Mouse (Mus musculus): ENCODE data around the gene Gm21983. TPM values are rescaled to one million over a fixed set of nuclear protein-coding genes. Genes with fewer than 3 reads are reported as not detected.
A peak's percentile ranks its signal among the peaks of the same experiment; 100 is the strongest.

Gene Gm21983
- total and polyA plus RNA-seq, 2 experiments from 2014 or later = not detected

GRCm38 (mm10) chr7:27203730-27204449 lies 23.0 kb upstream of the Gm21983 start:
- no peak overlapping the region for H3K4me2 ChIP-seq (ENCODE audit: low read depth, low read length)
- no peak for DNase-seq (ENCODE audit: low spot score)
- H3K27ac ChIP-seq (ENCODE audit: low read depth) = no peak overlapping the region
- TF ChIP-seq EP300 (IDR thresholded peaks at IDR 0.05; ENCODE audit: low read depth) (no peak), CTCF (IDR thresholded peaks at IDR 0.05; ENCODE audit: low read depth) (no peak)
- no peak for ATAC-seq (ENCODE audit: insufficient read depth, low read depth)
- no peak overlapping the region for H3K4me3 ChIP-seq (ENCODE audit: low read depth, low read length)
- H3K9me3 ChIP-seq (replicated peaks; ENCODE audit: control insufficient read depth, low read length) = no peaks in the 10 kb centered on the region
- no peak overlapping the region for H3K9ac ChIP-seq (replicated peaks; ENCODE audit: low read depth, low read length)
- WGBS = 94% methylated on average over 8 of the region's 8 CpGs
- H3K36me3 ChIP-seq (replicated peaks; ENCODE audit: control insufficient read depth, insufficient read depth, low read length) = peaks cover 44% of the 10 kb centered on the region
- H3K4me1 ChIP-seq (ENCODE audit: control insufficient read depth, insufficient read depth) = no peaks in the 10 kb centered on the region
- H3K27me3 ChIP-seq (ENCODE audit: control insufficient read depth, insufficient read depth, low read length) = no peaks in the 10 kb centered on the region

- TF ChIP-seq EP300 (IDR thresholded peaks at IDR 0.05; ENCODE audit: low read depth) (no peak), CTCF (IDR thresholded peaks at IDR 0.05; ENCODE audit: low read depth) (no peak)
- Histone ChIP-seq H3K9ac (replicated peaks; ENCODE audit: low read depth, low read length) (no peak overlapping the region), H3K27me3 (ENCODE audit: control insufficient read depth, insufficient read depth, low read length) (no peaks in the 10 kb centered on the region), H3K9me3 (replicated peaks; ENCODE audit: control insufficient read depth, low read length) (no peaks in the 10 kb centered on the region), H3K36me3 (replicated peaks; ENCODE audit: control insufficient read depth, insufficient read depth, low read length) (peaks cover 26% of the 10 kb centered on the region), H3K4me3 (ENCODE audit: low read depth, low read length) (no peak overlapping the region), H3K4me2 (ENCODE audit: low read depth, low read length) (no peak overlapping the region), H3K4me1 (ENCODE audit: control insufficient read depth, insufficient read depth) (peaks cover 13% of the 10 kb centered on the region), H3K27ac (ENCODE audit: low read depth) (no peak overlapping the region)
- DNase-seq (ENCODE audit: low spot score) (no peak), ATAC-seq (ENCODE audit: insufficient read depth, low read depth) (no peak)
- WGBS = 91% methylated on average over 8 of the region's 8 CpGs
These were observed 17.9 kb upstream of the Gm21983 start for GRCm38 (mm10) chr7:27198779-27199178.

- H3K4me3 ChIP-seq (ENCODE audit: low read depth, low read length) = no peak overlapping the region
- no peak overlapping the region for H3K9ac ChIP-seq (replicated peaks; ENCODE audit: low read depth, low read length)
- no peak for TF ChIP-seq EP300 (IDR thresholded peaks at IDR 0.05; ENCODE audit: low read depth)
- TF ChIP-seq CTCF (IDR thresholded peaks at IDR 0.05; ENCODE audit: low read depth) = no peak
- peaks cover 26% of the 10 kb centered on the region for H3K36me3 ChIP-seq (replicated peaks; ENCODE audit: control insufficient read depth, insufficient read depth, low read length)
- H3K4me2 ChIP-seq (ENCODE audit: low read depth, low read length) = no peak overlapping the region
- DNase-seq (ENCODE audit: low spot score) = no peak
- H3K27me3 ChIP-seq (ENCODE audit: control insufficient read depth, insufficient read depth, low read length) = no peaks in the 10 kb centered on the region
- H3K4me1 ChIP-seq (ENCODE audit: control insufficient read depth, insufficient read depth) = peaks cover 13% of the 10 kb centered on the region
- ATAC-seq (ENCODE audit: insufficient read depth, low read depth) = no peak
- no peak overlapping the region for H3K27ac ChIP-seq (ENCODE audit: low read depth)
- no peaks in the 10 kb centered on the region for H3K9me3 ChIP-seq (replicated peaks; ENCODE audit: control insufficient read depth, low read length)
These were observed 17.5 kb upstream of the Gm21983 start for GRCm38 (mm10) chr7:27198355-27198754.

DNA sequence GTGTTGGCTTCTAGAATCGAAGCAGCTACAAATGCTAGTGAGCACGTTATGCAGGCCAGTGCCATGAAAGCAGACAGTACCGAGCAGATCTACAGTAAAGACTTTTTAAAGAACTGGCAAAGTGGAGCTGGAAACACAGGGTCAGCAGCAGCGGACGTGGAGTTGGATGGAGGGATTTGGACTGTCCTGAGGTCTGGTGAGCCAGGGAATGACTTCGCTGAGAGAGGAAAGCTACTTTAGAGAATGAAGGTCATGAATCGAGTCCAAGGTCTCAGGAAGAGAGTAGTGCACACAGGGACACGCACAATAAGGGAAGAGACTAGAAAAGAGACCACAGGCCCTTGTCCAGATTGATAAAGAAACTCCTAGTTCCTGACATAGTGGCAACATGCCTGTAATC lies 16.7 kb upstream of the Gm21983 start:
- Histone ChIP-seq H3K27me3 (ENCODE audit: control insufficient read depth, insufficient read depth, low read length) (no peaks in the 10 kb centered on the region), H3K4me3 (ENCODE audit: low read depth, low read length) (no peak overlapping the region), H3K4me2 (ENCODE audit: low read depth, low read length) (no peak overlapping the region), H3K36me3 (replicated peaks; ENCODE audit: control insufficient read depth, insufficient read depth, low read length) (peaks cover 26% of the 10 kb centered on the region), H3K4me1 (ENCODE audit: control insufficient read depth, insufficient read depth) (peaks cover 13% of the 10 kb centered on the region), H3K9ac (replicated peaks; ENCODE audit: low read depth, low read length) (no peak overlapping the region), H3K27ac (ENCODE audit: low read depth) (no peak overlapping the region), H3K9me3 (replicated peaks; ENCODE audit: control insufficient read depth, low read length) (no peaks in the 10 kb centered on the region)
- WGBS = 86% methylated on average over 8 of the region's 8 CpGs
- DNase-seq (ENCODE audit: low spot score) (no peak), ATAC-seq (ENCODE audit: insufficient read depth, low read depth) (no peak)
- TF ChIP-seq EP300 (IDR thresholded peaks at IDR 0.05; ENCODE audit: low read depth) (no peak), CTCF (IDR thresholded peaks at IDR 0.05; ENCODE audit: low read depth) (no peak)

GRCm38 (mm10) chr7:27197136-27197535 lies 16.2 kb upstream of the Gm21983 start:
- DNase-seq (ENCODE audit: low spot score) = no peak
- Histone ChIP-seq H3K9me3 (replicated peaks; ENCODE audit: control insufficient read depth, low read length) (no peaks in the 10 kb centered on the region), H3K4me2 (ENCODE audit: low read depth, low read length) (no peak overlapping the region), H3K9ac (replicated peaks; ENCODE audit: low read depth, low read length) (no peak overlapping the region), H3K36me3 (replicated peaks; ENCODE audit: control insufficient read depth, insufficient read depth, low read length) (peaks cover 26% of the 10 kb centered on the region), H3K27me3 (ENCODE audit: control insufficient read depth, insufficient read depth, low read length) (no peaks in the 10 kb centered on the region), H3K27ac (ENCODE audit: low read depth) (peak overlapping the region; percentile 99; the same call in 1 of the 2 replicates), H3K4me3 (ENCODE audit: low read depth, low read length) (no peak overlapping the region), H3K4me1 (ENCODE audit: control insufficient read depth, insufficient read depth) (peaks cover 13% of the 10 kb centered on the region)
- ATAC-seq (ENCODE audit: insufficient read depth, low read depth) = no peak
- TF ChIP-seq EP300 (IDR thresholded peaks at IDR 0.05; ENCODE audit: low read depth) = no peak
- TF ChIP-seq CTCF (IDR thresholded peaks at IDR 0.05; ENCODE audit: low read depth) = no peak
- WGBS = 87% methylated on average over 3 of the region's 3 CpGs

Measured in heart, postnatal 0 days (tissue).